Mouse (Mus musculus): Measurements from ENCODE around the gene Ctdspl2.

DNA sequence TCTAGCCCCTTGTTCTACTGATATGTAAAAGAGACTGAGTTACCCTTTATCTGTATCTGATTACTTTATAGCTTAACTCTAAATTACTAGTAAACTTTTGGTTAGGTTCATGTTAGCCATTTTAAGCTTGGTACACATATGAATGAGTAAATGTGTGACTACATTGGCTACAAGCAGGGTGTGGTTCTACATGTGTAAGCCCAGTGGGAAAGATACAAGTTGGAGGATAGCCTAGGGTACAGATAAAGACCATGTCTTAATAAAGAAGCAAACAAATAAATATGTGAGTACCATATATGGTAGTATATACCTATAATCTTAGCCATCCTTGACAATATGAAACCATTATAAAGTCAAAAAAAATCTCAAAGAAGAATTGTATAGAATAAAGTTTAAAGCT is 88.1 kb downstream of the Ctdspl2 start:
- no peak for TF ChIP-seq CTCF (IDR thresholded peaks at IDR 0.05; ENCODE audit: low read depth, low read length)
- TF ChIP-seq GATA1 (IDR thresholded peaks at IDR 0.05; ENCODE audit: borderline replicate concordance, low read length) = no peak
- no peak for TF ChIP-seq POLR2AphosphoS5 (IDR thresholded peaks at IDR 0.05; ENCODE audit: insufficient replicate concordance, low read depth, low read length)
- no peak for TF ChIP-seq TAL1 (conservative IDR thresholded peaks at IDR 0.05; ENCODE audit: low read depth, low read length)
